Mouse (Mus musculus) Muller cell, postnatal 12 days (primary cell): ENCODE data around the gene Thbs3.
"Not testable (repeated sequence)": the region's sequence is repeated elsewhere in the genome, so short reads cannot be mapped to it uniquely, and the experiment has no call there.

Source experiments
- DNase-seq: peaks from one replicate; pipeline ENCODE4 v3.0.0-alpha.2; 2015; ENCODE audit errors: inconsistent ontology term

Gene Thbs3

GRCm38 (mm10) chr3:89195979-89196877, 18.8 kb upstream of the Thbs3 start:
- DNase-seq, result peak; percentile 97

GRCm38 (mm10) chr3:89199839-89200238, 15.1 kb upstream of the Thbs3 start:
- no peak for DNase-seq

DNA sequence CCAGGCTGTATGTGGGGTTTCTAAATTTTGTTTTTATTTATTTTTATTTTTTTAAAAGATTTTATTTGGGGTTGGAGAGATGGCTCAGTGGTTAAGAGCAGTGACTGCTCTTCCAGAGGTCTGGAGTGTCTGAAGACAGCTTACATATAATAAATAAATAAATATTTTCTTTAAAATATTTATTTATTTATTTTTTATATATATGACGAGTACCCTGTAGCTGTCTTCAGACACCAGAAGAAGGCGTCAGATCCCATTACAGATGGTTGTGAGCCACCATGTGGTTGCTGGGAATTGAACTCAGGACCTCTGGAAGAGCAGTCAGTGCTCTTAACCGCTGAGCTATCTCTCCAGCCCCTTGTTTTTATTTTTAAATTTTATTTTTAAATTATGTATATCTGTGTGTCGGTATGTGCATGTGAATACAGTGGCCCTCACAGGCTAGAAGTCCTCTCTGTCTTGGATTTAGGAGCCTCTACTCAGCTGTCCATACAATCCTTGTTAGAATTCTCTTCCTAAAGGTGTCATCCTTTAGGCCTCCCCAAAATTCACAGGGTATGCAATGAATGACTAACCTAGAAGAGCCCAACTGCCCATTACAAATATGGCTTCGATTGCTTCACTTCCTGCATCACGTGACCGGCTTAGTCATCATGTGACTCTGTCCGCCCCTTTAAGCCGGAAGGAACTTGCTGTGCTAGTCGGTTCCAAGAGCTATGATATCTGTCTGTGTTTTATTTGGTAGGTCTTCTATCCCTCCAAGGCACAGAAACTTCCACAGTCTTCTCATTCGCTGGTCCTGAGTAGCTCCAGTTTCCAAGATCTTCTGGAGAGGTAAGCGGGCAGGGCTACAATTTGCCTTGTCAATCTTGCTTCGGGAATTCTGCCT, 12.5 kb upstream of the Thbs3 start, which contains the start of gene Gba:
Gene Gba (plus strand): TSS at position 676 of the 889 bp plus-strand sequence.
- DNase-seq, result peak; percentile 90

DNA sequence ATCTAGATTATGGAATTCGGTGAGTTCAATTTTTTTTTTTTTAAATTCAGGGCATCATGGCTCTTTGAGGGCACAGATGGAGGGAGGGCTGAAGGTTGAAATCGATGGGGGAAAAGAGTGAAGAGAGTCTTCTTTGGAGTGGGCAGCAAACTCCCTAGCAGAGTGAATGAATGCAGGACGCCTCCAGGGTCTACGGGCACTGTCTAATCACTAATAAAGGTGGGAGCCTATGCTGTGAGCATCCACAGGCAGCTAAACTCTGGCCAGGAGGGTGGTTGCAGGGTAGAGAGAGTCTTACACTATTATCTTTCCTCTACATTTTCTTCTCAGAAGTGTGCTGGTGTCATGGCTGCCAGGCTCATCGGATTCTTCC, 11.9 kb upstream of the Thbs3 start:
- DNase-seq, result no peak

GRCm38 (mm10) chr3:89206079-89206478, 8.9 kb upstream of the Thbs3 start:
- no peak for DNase-seq

- DNase-seq, result no peak
Observed at GRCm38 (mm10) chr3:89206695-89207094, 8.3 kb upstream of the Thbs3 start.

- no peak for DNase-seq
Observed at GRCm38 (mm10) chr3:89208075-89208657, 6.8 kb upstream of the Thbs3 start.

DNA sequence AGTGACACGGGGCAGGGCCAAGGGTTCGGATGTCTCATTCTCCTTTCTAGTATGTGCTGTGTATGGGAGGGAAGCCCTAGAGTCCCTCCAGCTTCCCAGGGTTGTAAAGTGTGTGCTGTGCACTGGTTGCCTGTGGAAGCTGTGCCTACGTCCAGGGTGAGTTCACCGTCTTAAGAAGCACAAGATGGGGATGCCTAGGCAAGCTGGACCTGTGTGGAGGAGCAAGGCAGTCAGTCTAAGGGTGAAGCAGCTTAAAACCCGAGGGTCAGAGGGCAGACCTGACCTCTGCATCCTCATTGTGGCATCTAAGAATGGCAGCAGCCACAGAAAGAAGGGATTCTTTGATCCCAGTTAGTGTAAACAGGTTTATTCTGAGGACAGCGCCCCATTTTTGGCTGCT, 6.2 kb upstream of the Thbs3 start:
- DNase-seq, result no peak

DNA sequence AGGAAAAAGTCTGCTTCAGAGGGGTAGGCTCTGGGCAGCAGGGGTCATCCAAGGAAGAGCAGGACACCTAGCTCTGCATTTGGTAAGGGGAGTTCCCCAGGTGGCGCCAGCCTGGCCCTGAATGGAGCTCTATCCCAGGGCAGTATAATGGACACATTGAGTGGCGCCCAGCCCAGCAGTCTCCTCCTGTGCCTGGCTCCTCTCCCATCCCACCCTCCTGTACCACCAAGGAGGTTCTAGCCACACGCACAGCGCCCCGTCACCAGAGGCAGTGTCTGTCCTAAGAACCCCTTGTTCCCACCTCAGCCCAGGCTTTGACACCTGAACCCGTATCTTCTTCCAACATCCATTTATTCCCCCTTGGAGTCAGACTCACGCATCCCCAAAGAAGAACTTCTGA, 5.2 kb upstream of the Thbs3 start:
- no peak for DNase-seq

- DNase-seq, result no peak
Observed at GRCm38 (mm10) chr3:89210162-89210561, 4.8 kb upstream of the Thbs3 start.

DNA sequence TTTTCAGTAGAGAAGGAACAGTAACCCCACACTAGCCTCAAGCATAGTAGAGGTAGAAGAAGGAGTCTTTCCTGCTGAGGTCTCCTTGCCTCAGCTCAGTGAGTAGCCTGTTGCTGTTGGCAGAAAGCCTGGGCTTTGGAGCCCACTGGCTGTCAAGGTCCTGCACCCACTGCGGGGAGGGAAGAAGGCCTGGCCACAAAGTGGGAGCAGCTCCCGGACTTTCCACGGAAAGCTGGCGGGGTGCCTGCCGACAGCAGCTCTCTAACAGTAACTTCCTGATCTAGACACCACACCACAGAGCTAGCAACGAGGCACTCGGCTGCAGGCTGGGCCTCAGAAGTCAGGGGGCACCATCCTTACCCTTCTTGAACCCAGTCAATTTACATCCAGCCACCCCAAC, 4.2 kb upstream of the Thbs3 start:
- DNase-seq, result no peak

DNA sequence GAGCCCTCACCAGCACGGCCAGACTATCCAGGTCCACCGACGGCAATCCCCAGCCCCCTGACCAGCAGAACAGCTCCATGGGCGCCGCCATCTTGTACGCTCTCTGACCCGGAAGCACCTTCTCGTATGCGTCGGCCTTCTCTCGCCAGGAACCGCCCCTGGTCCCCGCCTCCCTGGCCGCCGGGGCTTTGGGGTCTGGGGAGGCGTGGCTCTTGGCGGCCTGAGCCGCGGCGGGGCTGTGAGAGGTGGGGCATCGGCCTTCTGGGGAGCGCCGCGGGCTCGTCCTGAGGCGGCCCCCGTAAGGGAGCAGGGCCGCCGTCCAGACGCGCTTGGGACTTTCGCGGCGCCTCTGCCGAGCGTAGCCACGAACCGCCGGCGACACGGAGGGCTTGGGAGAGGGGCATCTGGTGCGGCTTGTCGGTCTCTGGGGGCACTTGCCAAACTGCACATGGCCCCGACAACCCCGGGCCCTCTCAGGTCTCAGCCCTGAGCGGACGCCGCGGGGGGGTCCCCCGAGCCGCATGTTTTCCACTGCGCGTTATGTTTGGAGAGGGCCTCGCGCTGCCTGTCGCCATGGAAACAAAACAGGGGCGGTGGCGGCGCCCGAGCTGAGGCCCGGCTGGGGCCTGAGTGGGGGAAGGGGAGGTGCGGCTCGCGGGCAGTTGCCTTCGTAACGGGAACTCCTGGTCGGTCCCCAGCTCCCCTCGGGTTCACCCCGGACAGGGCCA, 1.0 kb upstream of the Thbs3 start:
- peak; percentile 98 for DNase-seq

DNA sequence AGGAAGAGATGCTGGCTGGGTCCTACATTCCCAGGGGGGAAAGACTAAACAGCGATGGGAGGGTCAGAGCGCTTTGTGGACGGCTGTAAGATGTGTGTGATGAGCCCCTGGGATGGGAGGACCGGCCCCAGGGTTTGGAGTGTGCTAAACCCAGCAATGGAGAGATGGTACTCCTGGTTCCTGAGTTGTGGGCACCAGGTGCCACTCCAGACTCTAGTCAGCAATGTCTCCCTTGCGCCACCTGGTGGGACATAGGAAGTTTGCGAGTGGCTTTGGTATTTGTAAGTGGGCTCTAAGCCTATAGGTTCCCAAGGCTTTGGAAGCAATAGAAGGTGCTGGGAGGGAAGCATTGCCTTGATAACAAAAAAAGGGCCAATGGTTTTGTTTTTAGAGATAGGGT, 873 bp downstream of the Thbs3 start:
- DNase-seq, result peak; percentile 78

GRCm38 (mm10) chr3:89216407-89216806, 1.4 kb downstream of the Thbs3 start:
- not testable (repeated sequence) for DNase-seq

DNA sequence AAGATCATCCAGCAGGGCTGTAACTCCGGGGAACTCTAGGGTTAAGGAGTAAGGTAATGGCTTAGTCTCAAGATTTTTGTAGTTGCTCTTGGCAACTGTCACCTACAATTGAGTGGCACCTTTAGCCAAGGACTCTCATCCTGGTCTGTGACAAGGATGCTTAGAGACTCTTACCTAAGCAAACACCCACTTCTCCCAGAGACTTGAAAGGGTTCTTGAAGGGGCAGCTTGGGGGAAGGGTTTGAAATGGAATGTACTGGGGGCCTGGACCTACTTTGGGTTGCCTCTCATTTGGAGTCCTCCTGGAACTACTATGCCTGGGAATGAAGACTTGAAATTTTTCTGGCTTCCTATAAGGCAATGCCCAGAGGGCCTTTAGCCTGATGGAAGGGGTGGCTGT, 3.3 kb downstream of the Thbs3 start:
- no peak for DNase-seq

GRCm38 (mm10) chr3:89219546-89219945, 4.6 kb downstream of the Thbs3 start:
- DNase-seq, result no peak

GRCm38 (mm10) chr3:89221167-89221566, 6.2 kb downstream of the Thbs3 start:
- no peak for DNase-seq

GRCm38 (mm10) chr3:89224796-89225195, 9.8 kb downstream of the Thbs3 start:
- no peak for DNase-seq

DNA sequence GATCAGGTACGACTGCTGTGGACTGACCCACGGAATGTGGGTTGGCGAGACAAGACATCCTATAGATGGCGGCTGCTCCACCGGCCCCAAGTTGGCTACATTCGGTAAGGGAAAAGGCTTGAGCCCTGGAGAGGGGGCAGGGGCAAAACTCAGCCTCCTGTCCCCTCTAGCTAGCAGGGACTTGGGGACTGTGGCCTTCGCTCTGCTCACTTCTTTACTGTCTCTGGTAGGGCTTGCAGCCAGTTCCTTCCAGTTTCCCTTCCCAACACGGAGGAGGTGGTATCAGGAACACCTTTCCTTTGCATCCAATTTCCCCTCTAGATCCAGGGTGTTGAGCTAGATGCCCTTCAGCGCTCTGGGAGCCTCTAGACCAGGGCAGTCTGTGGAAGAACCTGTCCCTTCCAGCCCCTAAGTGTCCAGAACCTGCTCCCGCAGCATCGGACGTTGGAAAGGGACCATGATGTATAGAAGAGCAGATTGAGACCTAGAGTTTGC, 10.4 kb downstream of the Thbs3 start:
- no peak for DNase-seq

DNA sequence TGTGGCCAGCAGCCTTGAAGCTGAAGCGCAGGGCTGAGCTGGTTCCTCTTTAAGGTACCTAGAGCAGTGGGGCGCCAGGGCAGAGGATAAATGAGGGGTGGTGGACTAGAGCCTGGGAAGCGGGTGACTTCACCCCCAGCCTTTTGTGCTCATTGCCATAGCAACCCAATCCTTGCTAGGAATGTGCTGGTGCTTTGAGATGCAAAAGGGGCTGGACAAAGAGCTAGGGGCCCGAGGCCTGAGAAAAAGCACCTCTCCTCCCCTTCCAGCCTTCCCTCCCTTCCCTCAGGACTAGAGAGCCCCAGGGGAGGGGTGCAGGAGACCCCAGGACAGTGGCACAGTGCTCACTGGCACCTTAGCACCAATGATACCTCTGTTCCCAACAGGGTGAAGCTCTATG, 10.9 kb downstream of the Thbs3 start:
- DNase-seq, result peak; percentile 85

DNA sequence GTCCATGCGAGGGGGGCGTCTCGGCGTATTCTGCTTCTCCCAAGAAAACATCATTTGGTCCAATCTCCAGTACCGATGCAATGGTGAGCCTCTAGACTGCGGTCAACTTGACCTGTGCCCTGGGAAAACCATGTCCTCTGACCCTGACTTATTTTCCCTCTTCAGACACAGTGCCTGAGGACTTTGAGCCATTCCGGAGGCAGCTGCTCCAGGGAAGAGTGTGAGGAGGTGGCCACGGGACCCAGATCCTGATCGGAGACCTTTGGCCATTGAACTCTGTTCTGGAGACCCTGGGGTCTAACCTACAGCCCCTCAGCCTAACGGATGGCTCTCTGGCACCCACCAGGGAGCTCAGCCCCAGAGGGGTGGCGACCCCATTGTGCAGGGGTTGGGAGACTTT, 11.4 kb downstream of the Thbs3 start:
- DNase-seq, result no peak
